Mouse (Mus musculus) midbrain, embryonic 15.5 days (tissue): ENCODE results near the gene Cbx5. TPM values are rescaled to one million over a fixed set of nuclear protein-coding genes. Genes with fewer than 3 reads are reported as not detected.
"Not testable (repeated sequence)": the region's sequence is repeated elsewhere in the genome, so short reads cannot be mapped to it uniquely, and the experiment has no call there.

Experiments used
- ATAC-seq: fragments of 200-750 bp; cut with Nextera tagmentation; replicated peaks from 2 replicates; pipeline ENCODE4 v1.8.0; 2017; ENCODE audit warnings: moderate TSS enrichment
- H3K27ac ChIP-seq: fragments of 300-500 bp; sonication (generic); 2 replicates; pipeline ENCODE4 v1.5.1; 2015; ENCODE audit warnings: mild to moderate bottlenecking, inconsistent platforms
- H3K27me3 ChIP-seq: fragments of 300-500 bp; sonication (generic); replicated peaks from 2 replicates; pipeline ENCODE4 v1.6.1; 2015; ENCODE audit warnings: inconsistent platforms
- H3K36me3 ChIP-seq: fragments of 300-500 bp; sonication (generic); replicated peaks from 2 replicates; pipeline ENCODE4 v1.6.1; 2015; ENCODE audit warnings: inconsistent platforms
- H3K4me1 ChIP-seq: fragments of 300-500 bp; sonication (generic); 2 replicates; pipeline ENCODE4 v1.6.1; 2015; ENCODE audit warnings: inconsistent platforms
- H3K4me2 ChIP-seq: fragments of 300-500 bp; sonication (generic); 2 replicates; pipeline ENCODE4 v1.6.1; 2015; ENCODE audit warnings: inconsistent platforms, mild to moderate bottlenecking, moderate library complexity
- H3K4me3 ChIP-seq: fragments of 300-500 bp; sonication (generic); 2 replicates; pipeline ENCODE4 v1.5.1; 2015; ENCODE audit warnings: mild to moderate bottlenecking, inconsistent platforms
- H3K9ac ChIP-seq: fragments of 300-500 bp; sonication (generic); 2 replicates; pipeline ENCODE4 v1.6.1; 2015; ENCODE audit warnings: mild to moderate bottlenecking, inconsistent platforms
- H3K9me3 ChIP-seq: fragments of 300-500 bp; sonication (generic); 2 replicates; pipeline ENCODE4 v1.6.1; 2016; ENCODE audit warnings: inconsistent platforms
- WGBS: fragments of 180-500 bp; shearing (Covaris S2); methylation state at CpG from one replicate; pipeline ENCODE4 v1.1.7; 2015; ENCODE audit warnings: mixed read lengths; 5-methylcytosine and 5-hydroxymethylcytosine counted together
- polyA plus RNA-seq: library from polyadenylated mRNA; unstranded; fragments of >200 nt; fragmentation: Nextera tagmentation; extraction: Ambion mirVana; gene quantifications from 2 replicates; pipeline ENCODE4 v1.2.1, GENCODE M21; 2015

Cbx5 gene
- polyA plus RNA-seq, result 147 and 153 TPM in 2 replicates

- WGBS, result under 1% methylated on average over 39 of the region's 39 CpGs
- H3K9me3 ChIP-seq, result no peaks in the 10 kb centered on the region
Observed at GRCm38 (mm10) chr15:103239685-103240159, at the start of gene Cbx5. Gene Cbx5, minus strand, starts transcription at chr15:103239816.

GRCm38 (mm10) chr15:103285778-103286417 lies 46.3 kb upstream of the Cbx5 start:
- Histone ChIP-seq H3K4me1 (peaks cover 23% of the 10 kb centered on the region), H3K27ac (peak overlapping the region; percentile 66), H3K36me3 (peaks cover 5% of the 10 kb centered on the region), H3K9ac (no peak overlapping the region), H3K4me3 (no peak overlapping the region), H3K9me3 (no peaks in the 10 kb centered on the region), H3K27me3 (no peaks in the 10 kb centered on the region), H3K4me2 (no peak overlapping the region)
- 0 out of 2 replicates have a peak, but pooled peaks have one; percentile 37 for ATAC-seq
- WGBS, result 53% methylated on average over 1 of the region's 1 CpGs

More at GRCm38 (mm10) chr15:103239685-103240159, at the start of gene Cbx5:
- Histone ChIP-seq H3K4me3 (peak within 1 kb of the TSS; percentile 59), H3K36me3 (peaks cover 19% of the 10 kb centered on the region), H3K27me3 (no peaks in the 10 kb centered on the region), H3K9ac (peak within 1 kb of the TSS; percentile 64), H3K4me1 (peaks cover 43% of the 10 kb centered on the region), H3K27ac (peak within 1 kb of the TSS; percentile 93), H3K4me2 (peak within 1 kb of the TSS; percentile 76)
- ATAC-seq, result peak; percentile 95

GRCm38 (mm10) chr15:103284647-103285046 lies 45.0 kb upstream of the Cbx5 start:
- Histone ChIP-seq H3K4me2 (no peak overlapping the region), H3K27ac (peak overlapping the region; percentile 66; the same call in 1 of the 2 replicates), H3K9me3 (no peaks in the 10 kb centered on the region), H3K27me3 (no peaks in the 10 kb centered on the region), H3K4me1 (peaks cover 19% of the 10 kb centered on the region), H3K9ac (no peak overlapping the region), H3K36me3 (no peaks in the 10 kb centered on the region), H3K4me3 (no peak overlapping the region)
- WGBS, result 48% methylated on average over 2 of the region's 2 CpGs
- ATAC-seq, result no peak

- no peak overlapping the region for H3K4me3 ChIP-seq
- H3K4me2 ChIP-seq, result no peak overlapping the region
- H3K27ac ChIP-seq, result no peak overlapping the region
- 53% methylated on average over 3 of the region's 3 CpGs for WGBS
- no peaks in the 10 kb centered on the region for H3K9me3 ChIP-seq
- no peak overlapping the region for H3K9ac ChIP-seq
- ATAC-seq, result no peak
- H3K36me3 ChIP-seq, result no peaks in the 10 kb centered on the region
- no peaks in the 10 kb centered on the region for H3K27me3 ChIP-seq
- H3K4me1 ChIP-seq, result peaks cover 15% of the 10 kb centered on the region
Observed at GRCm38 (mm10) chr15:103284066-103284465, 44.5 kb upstream of the Cbx5 start.

GRCm38 (mm10) chr15:103281465-103282205 lies 42.0 kb upstream of the Cbx5 start:
- no peak for ATAC-seq
- Histone ChIP-seq H3K27me3 (no peaks in the 10 kb centered on the region), H3K27ac (no peak overlapping the region), H3K4me2 (no peak overlapping the region), H3K36me3 (no peaks in the 10 kb centered on the region), H3K9me3 (no peaks in the 10 kb centered on the region), H3K4me1 (peaks cover 14% of the 10 kb centered on the region), H3K9ac (no peak overlapping the region), H3K4me3 (no peak overlapping the region)
- 95% methylated on average over 3 of the region's 3 CpGs for WGBS

GRCm38 (mm10) chr15:103280817-103281464 lies 41.3 kb upstream of the Cbx5 start:
- WGBS, result 75% methylated on average over 3 of the region's 3 CpGs

GRCm38 (mm10) chr15:103279750-103280149 lies 40.1 kb upstream of the Cbx5 start:
- ATAC-seq, result no peak
- H3K27ac ChIP-seq, result no peak overlapping the region
- H3K4me1 ChIP-seq, result peaks cover 2% of the 10 kb centered on the region
- H3K4me2 ChIP-seq, result no peak overlapping the region
- no peak overlapping the region for H3K9ac ChIP-seq
- WGBS, result 58% methylated on average over 3 of the region's 3 CpGs
- no peaks in the 10 kb centered on the region for H3K27me3 ChIP-seq
- H3K36me3 ChIP-seq, result no peaks in the 10 kb centered on the region
- H3K9me3 ChIP-seq, result no peaks in the 10 kb centered on the region
- no peak overlapping the region for H3K4me3 ChIP-seq

More at GRCm38 (mm10) chr15:103280817-103281464, 41.3 kb upstream of the Cbx5 start:
- Histone ChIP-seq H3K4me3 (no peak overlapping the region), H3K9me3 (no peaks in the 10 kb centered on the region), H3K27me3 (no peaks in the 10 kb centered on the region), H3K9ac (no peak overlapping the region), H3K27ac (no peak overlapping the region), H3K4me2 (no peak overlapping the region), H3K4me1 (peaks cover 12% of the 10 kb centered on the region), H3K36me3 (no peaks in the 10 kb centered on the region)
- no peak for ATAC-seq

- no peaks in the 10 kb centered on the region for H3K27me3 ChIP-seq
- no peak overlapping the region for H3K9ac ChIP-seq
- no peak overlapping the region for H3K4me3 ChIP-seq
- H3K9me3 ChIP-seq, result no peaks in the 10 kb centered on the region
- ATAC-seq, result no peak
- WGBS, result 80% methylated on average over 7 of the region's 7 CpGs
- no peak overlapping the region for H3K4me2 ChIP-seq
- H3K27ac ChIP-seq, result no peak overlapping the region
- no peaks in the 10 kb centered on the region for H3K36me3 ChIP-seq
- H3K4me1 ChIP-seq, result peaks cover 17% of the 10 kb centered on the region
Observed at GRCm38 (mm10) chr15:103277949-103278348, 38.3 kb upstream of the Cbx5 start.

- not testable (repeated sequence) for H3K27ac ChIP-seq, H3K36me3 ChIP-seq, H3K4me3 ChIP-seq, H3K9ac ChIP-seq, H3K9me3 ChIP-seq, H3K27me3 ChIP-seq, H3K4me2 ChIP-seq, ATAC-seq
- 88% methylated on average over 3 of the region's 3 CpGs for WGBS
- H3K4me1 ChIP-seq, result peaks cover 17% of the 10 kb centered on the region
Observed at GRCm38 (mm10) chr15:103275943-103276342, 36.3 kb upstream of the Cbx5 start.

GRCm38 (mm10) chr15:103272419-103273279 lies 33.0 kb upstream of the Cbx5 start, which contains the start of gene Copz1:
Gene Copz1, plus strand, starts transcription at chr15:103272714.
- Histone ChIP-seq H3K4me1 (peaks cover 17% of the 10 kb centered on the region), H3K4me2 (peak within 1 kb of the TSS; percentile 74), H3K36me3 (no peaks in the 10 kb centered on the region), H3K27me3 (no peaks in the 10 kb centered on the region), H3K27ac (peak within 1 kb of the TSS; percentile 78), H3K9ac (peak within 1 kb of the TSS; percentile 91), H3K4me3 (peak within 1 kb of the TSS; percentile 90), H3K9me3 (no peaks in the 10 kb centered on the region)
- WGBS, result 0% methylated on average over 38 of the region's 38 CpGs
- ATAC-seq, result peak; percentile 100

GRCm38 (mm10) chr15:103268903-103269302 lies 29.3 kb upstream of the Cbx5 start:
- Histone ChIP-seq H3K4me3 (no peak overlapping the region), H3K4me1 (peaks cover 8% of the 10 kb centered on the region)
- WGBS, result 83% methylated on average over 4 of the region's 4 CpGs

More at GRCm38 (mm10) chr15:103268903-103269302, 29.3 kb upstream of the Cbx5 start:
- Histone ChIP-seq H3K9me3 (no peaks in the 10 kb centered on the region), H3K27me3 (no peaks in the 10 kb centered on the region), H3K9ac (no peak overlapping the region), H3K36me3 (no peaks in the 10 kb centered on the region), H3K27ac (no peak overlapping the region), H3K4me2 (no peak overlapping the region)
- ATAC-seq, result no peak
